Mouse (Mus musculus) liver, adult 2 months (tissue): Measurements from ENCODE around the gene Zim1.

Experiments
- CTCF ChIP-seq: fragments of 200-500 bp; IDR thresholded peaks from 2 replicates; pipeline ENCODE4 v1.5.1; 2011; ENCODE audit warnings: low read depth, low read length, control low read depth
- POLR2A ChIP-seq: fragments of 200-500 bp; IDR thresholded peaks from 2 replicates; pipeline ENCODE4 v1.6.1; 2011; ENCODE audit warnings: low read length, control low read depth; ENCODE audit not compliant: insufficient read depth; ENCODE audit errors: extremely low read depth

DNA sequence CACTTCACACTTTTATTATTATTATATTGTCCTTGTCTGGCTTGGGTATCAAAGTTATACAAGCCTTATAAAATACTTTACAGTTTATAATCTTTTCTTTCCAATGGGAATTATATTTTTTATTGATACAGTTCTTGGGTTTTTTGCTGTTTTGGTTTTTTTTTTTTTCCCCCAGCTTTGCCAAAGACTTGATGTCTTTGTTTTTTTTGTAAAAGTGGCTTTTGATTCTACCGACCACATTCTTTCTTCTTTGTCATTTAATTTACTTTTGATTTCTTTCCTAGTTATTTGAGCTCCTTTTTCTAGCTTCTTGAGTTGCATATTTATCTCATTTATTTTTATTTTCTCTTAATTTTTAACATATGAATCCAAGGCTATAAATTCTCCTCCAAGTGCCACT, 39.8 kb upstream of the Zim1 start:
- TF ChIP-seq CTCF, result no peak
- TF ChIP-seq POLR2A, result no peak
